12 mouse cellular contexts compared by ENCODE assay signal in genomic region chr9:107451891-107452521, GRCm38 (mm10). TPM values are rescaled to one million over a fixed set of nuclear protein-coding genes. Genes with fewer than 3 reads are reported as not detected.
A peak's percentile ranks its signal among the peaks of the same experiment; 100 is the strongest.
DNase-seq lines count a peak whose midpoint lies in the region; ATAC-seq and TF ChIP-seq lines count a peak whose summit lies in the region.
"Had no signal": no experiment of that assay in that cellular context is flagged by ENCODE, and none has a peak within 500 bp of the region (broad histone marks: within the 10 kb centered on the region; RNA-seq: fewer than 3 reads in every experiment).

No protein-coding gene starts in this region.

- no peaks in the 10 kb centered on the region for H3K36me3 ChIP-seq in forebrain, embryonic 10.5 days (replicated peaks)
- H3K36me3 ChIP-seq in forebrain, embryonic 16.5 days (ENCODE audit: control insufficient read depth, insufficient read depth): no peaks in the 10 kb centered on the region
- H3K36me3 ChIP-seq in kidney, embryonic 16.5 days (ENCODE audit: insufficient read depth, low read length): no peaks in the 10 kb centered on the region
- no peaks in the 10 kb centered on the region for H3K36me3 ChIP-seq in kidney, adult 2 months (ENCODE audit: control insufficient read depth, insufficient read depth, low read length)
- H3K36me3 ChIP-seq in midbrain, embryonic 10.5 days: no peaks in the 10 kb centered on the region
- H3K36me3 ChIP-seq: stomach, embryonic 15.5 days had no signal

- H3K4me2 ChIP-seq in forebrain, embryonic 16.5 days (ENCODE audit: low read length): no peak overlapping the region
- H3K4me2 ChIP-seq in kidney, embryonic 16.5 days (replicated peaks; ENCODE audit: low read depth, low read length): no peak overlapping the region
- H3K4me2 ChIP-seq: stomach, embryonic 15.5 days had no signal

- ATAC-seq in forebrain, embryonic 16.5 days: no peak
- peak; percentile 20; the same call in 1 of the 2 replicates for ATAC-seq in kidney, embryonic 16.5 days (ENCODE audit: low FRiP score, low TSS enrichment)
- ATAC-seq: liver, postnatal 0 days had no signal

- peak overlapping the region; percentile 35; the same call in 1 of the 2 replicates for H3K27ac ChIP-seq in forebrain, embryonic 10.5 days
- no peak overlapping the region for H3K27ac ChIP-seq in forebrain, embryonic 16.5 days (ENCODE audit: low read length)
- H3K27ac ChIP-seq in kidney, embryonic 16.5 days (ENCODE audit: low read length): 0 out of 2 replicates have a peak overlapping the region, but pooled peaks have one; percentile 6
- no peak overlapping the region for H3K27ac ChIP-seq in kidney, adult 2 months (ENCODE audit: insufficient read depth, low read depth, low read length)
- H3K27ac ChIP-seq in midbrain, embryonic 10.5 days (replicated peaks): peak overlapping the region; percentile 53
- H3K27ac ChIP-seq: stomach, embryonic 15.5 days had no signal

- no peak overlapping the region for H3K9ac ChIP-seq in forebrain, embryonic 16.5 days (replicated peaks; ENCODE audit: low read depth, low read length)
- no peak overlapping the region for H3K9ac ChIP-seq in kidney, embryonic 16.5 days (replicated peaks; ENCODE audit: low read length)
- H3K9ac ChIP-seq: liver, postnatal 0 days; stomach, embryonic 15.5 days had no signal

- H3K4me3 ChIP-seq in forebrain, embryonic 10.5 days: no peak overlapping the region
- H3K4me3 ChIP-seq in forebrain, embryonic 16.5 days (replicated peaks; ENCODE audit: low read length): no peak overlapping the region
- no peak overlapping the region for H3K4me3 ChIP-seq in kidney, embryonic 16.5 days (ENCODE audit: low read length)
- H3K4me3 ChIP-seq in kidney, adult 2 months (ENCODE audit: insufficient read depth, low read depth, low read length): no peak overlapping the region
- H3K4me3 ChIP-seq in midbrain, embryonic 10.5 days: no peak overlapping the region
- H3K4me3 ChIP-seq: stomach, embryonic 15.5 days had no signal

- no peaks in the 10 kb centered on the region; the same call in 1 of the 2 replicates for H3K9me3 ChIP-seq in forebrain, embryonic 10.5 days
- no peaks in the 10 kb centered on the region for H3K9me3 ChIP-seq in forebrain, embryonic 16.5 days (ENCODE audit: control insufficient read depth, low read length)
- H3K9me3 ChIP-seq in kidney, embryonic 16.5 days (ENCODE audit: low read length): no peaks in the 10 kb centered on the region
- no peaks in the 10 kb centered on the region for H3K9me3 ChIP-seq in midbrain, embryonic 10.5 days (replicated peaks)
- H3K9me3 ChIP-seq: stomach, embryonic 15.5 days had no signal

- DNase-seq in forebrain, embryonic 10.5 days (ENCODE audit: extremely low spot score, low spot score): no peak
- no peak for DNase-seq in kidney, adult 2 months
- DNase-seq in midbrain, embryonic 10.5 days (ENCODE audit: low spot score): no peak
- peak; percentile 57 for DNase-seq in retina, embryonic 14.5 days (ENCODE audit: low spot score)
- DNase-seq in left cerebral cortex, adult 18-20 months (ENCODE audit: low spot score in 2 of 2): no peak
- DNase-seq in lung, postnatal 25 days (ENCODE audit: low spot score): no peak
- DNase-seq: gastrocnemius, postnatal 36 days; right cerebral cortex, postnatal 4 days had no signal

- H3K4me1 ChIP-seq in forebrain, embryonic 10.5 days: peaks cover 49% of the 10 kb centered on the region
- H3K4me1 ChIP-seq in forebrain, embryonic 16.5 days (replicated peaks; ENCODE audit: control insufficient read depth, insufficient read depth, low read length): peaks cover 14% of the 10 kb centered on the region
- H3K4me1 ChIP-seq in kidney, embryonic 16.5 days (ENCODE audit: insufficient read depth, low read length): peaks cover 31% of the 10 kb centered on the region
- no peaks in the 10 kb centered on the region for H3K4me1 ChIP-seq in kidney, adult 2 months (ENCODE audit: control insufficient read depth, insufficient read depth, low read length)
- peaks cover 50% of the 10 kb centered on the region for H3K4me1 ChIP-seq in midbrain, embryonic 10.5 days

- WGBS in forebrain, embryonic 10.5 days: 63% methylated on average over 11 of the region's 11 CpGs
- WGBS in forebrain, embryonic 16.5 days: 68% methylated on average over 11 of the region's 11 CpGs
- 38% methylated on average over 11 of the region's 11 CpGs for WGBS in kidney, embryonic 16.5 days
- 55% methylated on average over 11 of the region's 11 CpGs for WGBS in kidney, adult 2 months
- 64% methylated on average over 11 of the region's 11 CpGs for WGBS in midbrain, embryonic 10.5 days

- H3K27me3 ChIP-seq in forebrain, embryonic 10.5 days (ENCODE audit: poor library complexity, severe bottlenecking): peaks cover 20% of the 10 kb centered on the region
- peaks cover 37% of the 10 kb centered on the region for H3K27me3 ChIP-seq in forebrain, embryonic 16.5 days (replicated peaks; ENCODE audit: control insufficient read depth, insufficient read depth, low read length)
- peaks cover 4% of the 10 kb centered on the region; the same call in 1 of the 2 replicates for H3K27me3 ChIP-seq in kidney, embryonic 16.5 days (ENCODE audit: insufficient read depth, low read length)
- H3K27me3 ChIP-seq in kidney, adult 2 months (replicated peaks; ENCODE audit: control insufficient read depth, insufficient read depth, low read length): no peaks in the 10 kb centered on the region
- peaks cover 53% of the 10 kb centered on the region for H3K27me3 ChIP-seq in midbrain, embryonic 10.5 days (ENCODE audit: low read depth, poor library complexity, severe bottlenecking)
- H3K27me3 ChIP-seq: stomach, embryonic 15.5 days had no signal

- no peak for TF ChIP-seq CTCF in kidney, adult 2 months (conservative IDR thresholded peaks at IDR 0.05; ENCODE audit: insufficient read depth, insufficient read length, low read depth, low read length)

- no peak for TF ChIP-seq POLR2A in kidney, adult 2 months (IDR thresholded peaks at IDR 0.05; ENCODE audit: low read depth, low read length)

RNA-seq across cellular contexts. Expression of gene Cacna2d2, which starts 52.6 kb away (rescaled TPM):
- polyA plus RNA-seq in forebrain, embryonic 10.5 days (2016; fragmentation: Nextera tagmentation; extraction: Ambion mirVana): 1.0 and 1.2 TPM in 2 replicates
- 3.6 and 5.8 TPM in 2 replicates for polyA plus RNA-seq in forebrain, embryonic 16.5 days (2015; fragmentation: Nextera tagmentation; extraction: Ambion mirVana)
- 0.74 and 0.95 TPM in 2 replicates for polyA plus RNA-seq in kidney, embryonic 16.5 days (2015; fragmentation: Nextera tagmentation; extraction: Ambion mirVana)
- polyA plus RNA-seq in kidney, adult 2 months (2012; rRNA removed): 0.48 and 0.62 TPM in 2 replicates
- polyA plus RNA-seq in midbrain, embryonic 10.5 days (2016; fragmentation: Nextera tagmentation; extraction: Ambion mirVana): 1.00 and 1.7 TPM in 2 replicates
- total RNA-seq in left cerebral cortex, adult 18-20 months (2021): 10 to 100 TPM; 24.3 to 29.7 TPM
- polyA plus RNA-seq: liver, postnatal 0 days had no signal

Comparison
In these comparisons a context has a peak if more than half of its experiments do, and no peak if none do; other contexts are left out.
1. H3K27ac ChIP-seq: peak in forebrain, embryonic 10.5 days (single experiment), kidney, embryonic 16.5 days (single experiment) and midbrain, embryonic 10.5 days (single experiment); none in forebrain, embryonic 16.5 days (single experiment) and kidney, adult 2 months (single experiment).